Mouse (Mus musculus): ENCODE data around the gene Mipep.

Mipep gene

DNA sequence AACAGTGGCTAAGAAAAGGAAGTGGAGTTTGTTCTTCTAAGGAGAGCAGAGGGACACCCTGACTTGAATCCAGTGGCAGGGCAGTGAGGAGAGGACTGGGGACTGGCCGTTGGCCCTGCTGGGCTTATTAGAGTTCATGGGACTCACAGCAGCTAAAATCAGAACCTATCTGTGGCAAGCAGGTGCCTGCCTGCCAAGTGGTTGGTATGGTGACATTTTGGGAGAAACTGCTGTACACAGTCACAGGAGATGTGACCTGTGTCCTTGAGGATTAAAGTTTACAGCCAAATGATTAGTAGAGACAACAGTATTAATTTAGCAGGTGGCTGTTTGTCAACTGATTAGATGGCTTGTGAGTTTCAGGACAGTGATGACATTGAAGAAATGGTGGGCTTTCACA is 21.5 kb downstream of the Mipep start:
- no peak for DNase-seq

DNA sequence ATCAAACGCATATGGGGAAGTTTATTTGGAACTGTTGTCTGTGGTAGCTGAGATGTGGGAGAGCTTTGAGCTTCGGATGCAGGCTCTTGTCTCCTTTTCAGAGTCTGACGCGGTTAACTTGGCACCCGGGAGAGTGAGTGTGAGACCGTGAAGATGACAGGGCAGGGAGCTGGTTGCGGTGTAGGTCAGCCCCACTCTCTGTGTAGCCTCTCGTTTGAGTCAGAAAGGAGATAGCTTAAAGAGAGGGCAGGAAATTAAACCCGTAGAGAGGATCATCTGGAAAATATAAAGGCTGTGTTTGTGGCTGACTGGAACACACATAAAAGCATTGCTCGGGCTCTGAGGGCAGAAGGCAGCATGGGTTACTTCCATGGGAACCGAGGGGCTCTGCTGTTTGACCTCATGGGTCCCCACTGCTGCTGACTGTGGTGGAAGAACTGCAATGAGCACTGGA is 22.5 kb downstream of the Mipep start:
- peak; percentile 23 to 53 for DNase-seq

GRCm38 (mm10) chr14:60809881-60810280 is 25.5 kb downstream of the Mipep start:
- no peak for DNase-seq

DNA sequence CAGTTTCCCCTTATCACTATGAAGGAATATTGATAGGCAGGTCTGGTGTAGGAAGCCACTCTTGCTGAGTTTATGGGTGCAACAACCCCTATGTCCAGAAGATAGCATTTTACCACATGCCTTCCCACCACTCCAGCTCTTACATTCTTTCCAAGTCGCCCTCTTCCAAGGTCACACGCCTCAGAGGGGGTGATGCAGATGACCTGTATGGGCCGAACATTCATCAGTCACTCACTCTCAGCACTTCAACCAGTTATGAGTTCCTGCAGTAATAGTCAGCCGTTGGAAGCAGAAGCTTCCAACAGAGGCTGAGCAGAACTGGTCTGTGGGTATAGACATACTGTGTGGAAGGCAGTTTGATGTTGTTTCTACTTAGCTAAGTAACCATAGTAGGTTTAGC is 27.2 kb downstream of the Mipep start:
- no peak for DNase-seq

DNA sequence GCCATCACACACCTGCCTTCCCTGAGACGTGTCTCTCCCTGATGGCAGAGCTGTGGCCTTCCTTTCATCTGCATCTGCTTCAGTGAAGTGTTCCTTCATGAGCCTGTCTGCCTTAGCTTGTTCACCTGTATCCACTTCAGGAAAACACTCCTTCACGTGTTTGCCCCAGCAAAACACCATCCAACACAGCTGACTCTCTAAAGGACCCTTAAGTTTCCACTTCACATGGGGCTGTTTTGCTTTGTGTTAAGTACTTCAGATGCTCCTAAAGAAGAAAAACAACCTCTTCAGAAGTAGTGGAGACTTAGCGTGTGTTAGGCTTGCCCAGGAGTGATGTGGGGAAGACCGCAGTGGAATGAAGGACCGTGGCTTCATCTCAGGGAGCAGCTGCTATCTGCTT is 30.7 kb downstream of the Mipep start:
- DNase-seq = peak; percentile 20 to 41

GRCm38 (mm10) chr14:60818045-60818444 is 33.7 kb downstream of the Mipep start:
- DNase-seq = peak; percentile 26 to 71

GRCm38 (mm10) chr14:60830096-60830495 is 45.7 kb downstream of the Mipep start:
- DNase-seq = no peak

DNA sequence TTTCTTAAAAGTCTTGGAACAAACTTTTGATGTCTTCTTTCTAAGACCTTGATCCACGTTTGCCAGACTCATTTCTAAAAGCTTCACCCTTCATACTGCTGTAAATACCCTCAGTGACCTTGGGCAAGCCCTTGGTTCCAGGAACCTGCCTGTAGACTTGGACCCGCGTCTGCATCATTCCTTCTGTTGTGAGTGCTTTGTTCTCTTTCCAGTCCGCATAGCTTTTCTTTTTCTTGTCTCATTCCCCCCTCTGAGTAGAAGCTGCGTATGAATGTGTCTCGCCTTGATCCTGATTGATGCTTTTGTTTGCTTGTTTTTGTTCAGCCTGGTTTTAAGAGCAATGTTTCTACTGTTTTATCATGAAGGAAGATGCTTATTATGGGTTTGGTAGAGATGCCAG is 52.3 kb downstream of the Mipep start:
- no peak for DNase-seq

DNA sequence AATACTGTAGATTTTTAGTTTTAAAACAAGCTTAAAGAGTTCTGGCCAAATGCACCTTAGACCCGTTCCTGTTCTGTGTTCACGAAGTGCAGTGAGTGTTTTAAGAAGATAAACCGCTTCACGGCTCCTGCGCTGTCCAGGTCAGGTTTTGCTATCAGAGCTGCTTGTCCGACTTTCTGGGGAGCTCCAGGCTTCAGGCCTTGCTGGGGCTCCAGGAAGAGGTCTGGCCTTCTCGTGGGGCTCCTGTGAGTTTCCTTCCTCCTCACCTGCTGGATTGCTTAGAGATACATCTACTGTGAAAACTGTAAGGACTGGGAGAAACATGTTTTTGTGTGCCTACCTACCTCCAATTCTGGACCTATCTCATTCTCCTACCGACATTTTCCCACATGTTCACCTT is 55.3 kb downstream of the Mipep start:
- DNase-seq = no peak

DNA sequence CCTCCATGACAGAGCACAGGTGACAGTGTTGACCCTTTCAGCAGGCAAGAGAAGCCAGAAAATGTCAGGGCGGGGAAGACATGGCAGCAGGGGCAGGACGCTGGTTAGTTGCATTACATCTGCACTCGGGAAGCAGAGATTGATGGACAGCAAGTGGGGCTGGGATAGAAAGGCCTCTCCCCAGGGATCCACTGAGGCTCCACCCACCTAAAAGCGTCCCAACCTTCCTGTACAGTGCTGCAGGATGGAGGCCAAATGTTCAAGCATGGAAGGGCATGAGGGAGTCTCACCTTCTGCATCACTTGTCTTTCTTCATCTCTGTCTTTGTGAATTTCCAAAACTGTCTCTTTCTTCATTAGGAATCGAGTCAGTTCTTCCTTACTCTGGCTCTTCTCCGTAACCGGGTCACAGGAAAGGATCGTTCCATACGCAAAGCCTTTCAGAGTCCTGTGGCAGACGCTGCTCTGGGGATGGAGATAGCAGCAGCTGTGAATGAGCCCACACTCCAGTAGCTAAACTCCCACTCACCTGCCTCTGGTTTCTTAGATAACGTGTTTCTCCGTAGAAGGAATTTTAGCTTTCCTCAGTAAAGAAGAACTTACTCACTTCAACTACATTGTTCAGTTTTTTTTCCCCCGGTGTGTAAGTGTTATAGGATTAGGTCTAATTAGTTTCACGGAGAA is 57.7 kb downstream of the Mipep start:
- no peak for DNase-seq

GRCm38 (mm10) chr14:60843596-60843995 is 59.2 kb downstream of the Mipep start:
- DNase-seq = peak; percentile 19 to 61

- no peak for DNase-seq
Observed at GRCm38 (mm10) chr14:60845261-60846045, 61.1 kb downstream of the Mipep start.

DNA sequence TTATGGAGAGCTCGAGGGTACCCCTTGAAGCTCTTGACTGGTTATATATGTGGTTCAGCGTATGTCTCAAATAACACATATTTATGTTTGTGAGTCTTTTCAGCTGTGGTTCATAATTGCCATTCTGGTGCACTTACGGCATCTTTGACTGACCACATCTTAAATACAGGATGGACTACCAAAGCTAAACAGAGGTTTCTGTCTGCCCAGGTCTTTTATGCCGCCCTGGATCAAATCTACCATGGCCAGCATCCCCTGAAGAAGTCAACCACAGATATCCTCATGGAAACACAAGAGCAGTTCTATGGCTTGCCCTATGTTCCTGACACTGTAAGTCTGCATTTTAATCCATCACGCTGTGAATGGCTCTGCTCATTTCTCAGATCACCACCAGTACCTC is 61.8 kb downstream of the Mipep start:
- DNase-seq = no peak

GRCm38 (mm10) chr14:60848194-60848593 is 63.8 kb downstream of the Mipep start:
- DNase-seq = no peak

DNA sequence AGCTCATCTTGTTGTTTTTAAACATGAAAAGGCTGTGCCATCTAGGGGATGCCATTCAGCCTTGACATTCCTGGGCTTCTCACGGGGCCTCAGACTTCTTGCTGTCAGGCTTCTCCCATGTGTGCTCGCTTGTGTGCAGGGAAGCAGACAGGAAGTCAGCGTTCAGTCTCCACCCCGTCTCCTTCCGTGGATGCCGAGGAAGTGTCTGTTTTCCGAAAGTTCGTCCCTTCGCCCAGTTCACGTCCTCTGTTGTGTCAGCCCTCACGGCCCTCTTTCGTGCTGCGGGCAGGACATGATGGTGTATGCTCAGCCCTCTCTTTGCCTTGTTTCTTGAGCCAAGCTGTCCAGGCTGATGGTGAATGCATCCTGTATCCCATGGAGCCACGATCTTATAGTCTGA is 65.7 kb downstream of the Mipep start:
- DNase-seq = peak; percentile 33 to 64

DNA sequence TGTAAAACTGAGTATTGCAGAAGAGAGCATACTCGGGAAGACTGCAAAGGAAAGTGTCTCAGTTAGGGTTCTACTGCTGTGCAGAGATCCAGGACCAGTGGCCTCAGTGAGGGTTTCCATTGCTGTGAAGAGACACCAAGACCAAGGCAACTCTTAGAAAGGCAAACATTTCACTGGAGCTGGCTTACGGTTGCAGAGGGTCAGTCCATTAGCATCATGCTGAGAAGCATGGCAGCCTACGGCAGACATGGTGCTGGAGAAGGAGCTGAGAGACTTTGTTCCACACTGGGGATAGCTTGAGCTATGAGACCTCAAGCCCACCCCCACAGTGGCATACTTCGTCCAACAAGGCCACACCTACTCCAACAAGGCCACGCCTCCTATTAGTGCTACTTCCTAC is 67.3 kb downstream of the Mipep start:
- DNase-seq = no peak

- no peak for DNase-seq
Observed at GRCm38 (mm10) chr14:60856199-60856912, 72.0 kb downstream of the Mipep start.

DNA sequence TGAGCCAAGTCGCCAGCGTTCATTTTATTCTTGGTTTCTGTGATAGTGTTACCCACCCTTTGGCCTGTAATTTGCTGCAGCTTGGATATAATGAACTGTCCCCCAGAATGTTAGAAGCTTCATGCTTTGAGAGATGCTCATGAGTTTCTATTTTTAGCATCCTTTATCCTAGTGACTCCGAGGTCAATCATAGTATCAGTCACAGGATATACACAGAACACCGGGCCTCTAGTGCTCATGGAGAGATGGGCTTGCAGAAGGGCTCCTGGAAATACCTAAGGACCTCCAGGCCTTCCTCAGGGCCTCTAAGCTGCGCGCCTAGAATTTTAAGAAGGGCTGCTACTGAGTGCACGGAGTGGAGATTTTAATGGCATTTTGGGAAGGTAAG is 72.5 kb downstream of the Mipep start:
- no peak for DNase-seq

DNA sequence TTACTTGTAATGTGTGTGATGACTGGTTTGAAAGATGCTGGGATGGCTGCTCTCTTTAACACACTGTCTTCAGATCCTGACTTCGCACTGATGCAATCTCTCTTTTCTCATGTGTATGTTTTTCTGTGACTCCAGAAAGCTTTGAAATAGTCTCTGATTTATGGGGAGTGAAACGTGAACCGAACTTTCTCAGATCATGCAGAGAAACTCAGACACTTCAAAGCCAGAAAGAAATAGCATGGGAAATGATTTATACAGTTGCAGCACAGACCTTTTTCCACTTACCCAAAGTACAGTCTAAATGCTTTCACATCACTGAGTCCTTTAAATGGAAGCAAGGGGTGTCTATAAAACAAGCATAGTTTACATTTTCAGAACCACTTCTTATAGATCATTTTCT is 79.0 kb downstream of the Mipep start:
- no peak for DNase-seq

DNA sequence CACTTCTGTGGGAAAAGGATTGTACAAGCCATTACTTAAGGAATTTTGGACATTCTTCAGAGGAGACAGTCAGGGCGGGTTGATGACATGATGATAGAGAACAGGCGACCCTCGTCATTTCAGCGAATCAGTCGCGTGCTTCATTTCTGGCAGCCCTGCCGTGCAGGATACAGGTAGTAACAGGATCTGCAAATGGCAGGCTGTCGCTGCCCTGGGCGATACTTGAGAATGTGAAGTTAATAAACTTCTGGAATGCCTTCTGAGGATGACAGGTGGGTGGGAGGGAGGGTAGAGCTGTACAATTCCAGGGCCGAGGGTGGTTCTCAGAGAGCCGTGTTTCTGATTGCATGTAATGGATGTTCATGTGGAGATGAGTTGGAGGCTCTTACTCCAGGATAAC is 82.0 kb downstream of the Mipep start:
- no peak for DNase-seq

GRCm38 (mm10) chr14:60868325-60868724 is 84.0 kb downstream of the Mipep start:
- DNase-seq = no peak

- DNase-seq = no peak
Observed at GRCm38 (mm10) chr14:60871831-60872230, 87.5 kb downstream of the Mipep start.

DNA sequence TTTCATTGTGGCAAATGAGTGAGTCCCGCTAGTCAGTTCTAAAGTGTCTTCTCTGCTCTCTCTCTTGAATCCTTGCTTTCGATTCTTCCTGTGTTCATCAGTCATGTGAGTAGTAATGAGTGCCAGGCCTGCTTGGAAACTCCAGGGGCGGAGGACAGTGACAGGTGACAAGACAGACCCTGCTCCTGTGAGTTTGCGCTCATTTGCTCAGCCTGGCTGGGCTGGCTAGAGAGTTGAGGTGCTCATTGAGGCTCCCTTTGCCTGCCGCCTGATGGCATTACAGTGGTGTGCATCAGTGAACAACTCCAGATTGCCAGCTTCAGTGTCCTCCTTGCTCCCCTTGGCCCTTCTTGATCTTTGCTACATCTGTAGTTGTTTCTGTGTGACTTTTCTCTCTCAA is 97.7 kb downstream of the Mipep start:
- no peak for DNase-seq

DNA sequence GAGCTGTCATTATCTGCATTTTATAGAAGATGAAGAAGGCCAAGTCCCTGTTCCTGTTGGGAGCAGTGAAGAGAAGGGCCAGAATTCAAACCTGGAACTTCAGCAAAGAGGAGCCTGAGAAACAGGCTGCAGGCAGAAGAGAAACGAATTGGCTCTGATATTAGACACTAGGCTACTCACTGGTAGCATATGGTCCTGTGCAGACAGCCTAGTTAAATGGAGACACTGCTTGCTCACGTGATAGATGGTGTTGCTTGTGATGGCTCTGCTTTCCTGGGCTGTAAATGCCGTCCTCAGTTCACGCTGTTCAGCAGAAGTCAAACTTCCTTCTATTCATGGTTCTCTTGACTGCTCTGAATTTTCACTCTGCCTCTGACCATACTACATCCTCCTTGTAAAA is 98.3 kb downstream of the Mipep start:
- no peak for DNase-seq
